Mouse (Mus musculus) thymus, adult 18-20 months (tissue): ENCODE results near the gene Odf2.
A peak's percentile ranks its signal among the peaks of the same experiment; 100 is the strongest.
"Not testable (repeated sequence)": the region's sequence is repeated elsewhere in the genome, so short reads cannot be mapped to it uniquely, and the experiment has no call there.

ENCODE experiments used
- DNase-seq, 2 experiments: peaks; one replicate each; pipeline ENCODE4 v3.0.0; 2022; ENCODE audit warnings: mixed read lengths in 2 of 2

The Odf2 gene

GRCm38 (mm10) chr2:29869646-29870451 is 19.2 kb upstream of the Odf2 start:
- DNase-seq = no peak

GRCm38 (mm10) chr2:29872581-29873295 is 16.3 kb upstream of the Odf2 start:
- no peak for DNase-seq

DNA sequence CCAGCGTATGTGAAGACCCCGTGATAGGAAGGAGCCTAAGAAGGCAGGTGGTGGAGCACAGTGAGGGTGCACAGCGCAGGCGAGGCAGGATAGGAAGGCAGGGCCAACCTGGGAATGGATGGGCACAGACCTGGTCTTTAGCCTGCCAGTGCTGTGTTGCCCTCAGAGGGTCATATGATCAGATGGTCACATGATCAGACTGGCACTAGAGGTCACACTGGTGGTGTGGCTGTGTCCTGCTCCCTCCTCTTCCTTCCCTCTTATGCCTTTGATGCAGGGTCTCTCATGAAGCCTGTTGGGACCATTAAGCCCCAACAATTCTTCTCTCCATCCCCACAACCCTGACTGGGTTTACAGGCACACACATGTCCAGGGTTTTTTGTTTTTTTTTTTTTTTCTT is 15.2 kb upstream of the Odf2 start:
- DNase-seq = no peak

- DNase-seq = no peak
Measured at GRCm38 (mm10) chr2:29878061-29878460, 11.0 kb upstream of the Odf2 start.

- DNase-seq = no peak
Measured at GRCm38 (mm10) chr2:29879191-29879590, 9.8 kb upstream of the Odf2 start.

- no peak for DNase-seq
Measured at GRCm38 (mm10) chr2:29879964-29880830, 8.8 kb upstream of the Odf2 start.

DNA sequence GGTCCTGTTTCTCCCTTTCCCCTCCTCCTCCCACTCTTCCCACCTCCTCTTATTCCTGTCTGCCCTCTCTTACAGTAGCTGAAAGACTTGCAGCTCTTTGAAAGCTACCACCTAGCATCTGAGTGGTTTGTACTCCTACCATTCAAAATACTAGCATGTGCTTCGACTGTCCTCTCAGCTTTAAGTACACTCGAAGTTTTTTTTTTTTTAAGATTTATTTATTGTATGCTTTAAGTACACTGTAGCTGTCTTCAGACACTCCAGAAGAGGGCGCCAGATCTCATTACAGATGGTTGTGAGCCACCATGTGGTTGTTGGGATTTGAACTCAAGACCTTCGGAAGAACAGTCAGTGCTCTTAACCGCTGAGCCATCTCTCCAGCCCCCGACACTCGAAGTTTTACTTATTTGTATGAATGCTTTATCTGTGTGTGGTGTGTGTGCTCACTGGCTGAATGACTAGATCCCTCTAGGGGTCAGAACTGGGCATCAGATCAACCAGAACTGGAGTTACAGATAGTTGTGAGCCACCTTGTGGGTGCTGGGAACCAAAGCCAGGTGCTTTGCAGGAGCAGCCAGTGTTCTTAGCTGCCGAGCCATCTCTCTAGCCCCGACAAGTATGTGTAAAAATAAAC is 2.2 kb upstream of the Odf2 start:
- DNase-seq = not testable (repeated sequence)

DNA sequence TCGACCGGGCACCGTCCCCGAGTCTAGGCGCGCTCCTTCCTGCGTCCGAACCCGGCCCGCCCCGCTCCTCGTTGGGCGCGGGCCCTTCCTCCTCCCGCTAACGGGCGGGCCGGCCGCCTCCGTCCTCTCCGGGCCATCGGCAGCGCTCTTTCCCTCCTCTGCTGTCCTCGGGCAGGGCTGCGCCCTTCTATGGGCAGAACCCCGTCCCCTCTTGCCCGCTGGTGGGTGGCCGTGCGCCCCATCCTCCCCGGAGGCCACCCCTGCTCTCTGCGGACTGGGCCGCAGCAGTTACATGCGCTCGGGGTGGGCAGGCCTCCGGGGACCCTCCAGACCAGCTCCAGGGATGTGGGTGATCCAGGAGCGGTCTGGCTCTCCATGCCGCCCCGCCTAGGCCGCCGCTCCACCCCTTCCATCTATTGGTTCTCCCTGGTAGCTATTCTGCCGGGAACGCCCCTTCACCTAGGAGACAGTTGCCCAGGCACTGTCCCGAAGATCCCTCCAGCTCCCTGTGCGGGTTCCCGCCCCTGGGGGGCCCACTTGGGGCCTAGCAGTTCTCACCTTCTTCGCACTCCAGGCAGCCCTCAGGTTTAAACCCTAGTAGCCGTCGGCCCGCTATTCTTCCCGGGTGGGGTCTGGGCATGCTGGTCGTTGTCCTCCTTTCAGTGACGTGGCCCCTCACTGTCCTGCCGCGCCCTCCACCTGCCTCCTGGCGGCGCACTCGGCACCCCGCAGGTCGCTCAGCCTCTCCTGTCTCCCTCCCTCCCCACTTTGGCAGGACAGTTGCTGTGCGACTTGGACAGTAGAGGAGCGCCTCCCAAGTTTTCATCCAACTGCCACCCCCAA is 1.2 kb downstream of the Odf2 start:
- peak; percentile 58 to 68 for DNase-seq

DNA sequence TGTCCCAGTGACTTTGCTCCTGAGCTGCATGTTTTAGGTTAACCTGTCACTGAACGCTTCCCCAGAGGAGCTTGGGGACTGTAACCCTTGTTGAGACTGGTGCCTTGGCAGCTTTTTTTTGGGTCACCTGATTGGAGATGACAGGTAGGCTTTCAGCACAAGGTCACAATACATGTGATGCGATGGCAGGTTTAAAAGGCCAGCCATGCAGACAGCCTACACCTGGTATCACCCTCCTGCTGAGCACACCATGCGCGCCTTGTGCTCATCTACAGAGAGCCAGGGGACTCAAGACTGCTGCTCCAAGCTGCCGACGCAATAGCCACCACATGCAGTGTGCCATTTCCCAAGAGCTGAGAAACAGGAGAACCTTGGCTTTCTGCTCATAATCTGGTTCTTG is 2.8 kb downstream of the Odf2 start:
- no peak for DNase-seq

GRCm38 (mm10) chr2:29896071-29896470 is 7.0 kb downstream of the Odf2 start:
- no peak for DNase-seq

DNA sequence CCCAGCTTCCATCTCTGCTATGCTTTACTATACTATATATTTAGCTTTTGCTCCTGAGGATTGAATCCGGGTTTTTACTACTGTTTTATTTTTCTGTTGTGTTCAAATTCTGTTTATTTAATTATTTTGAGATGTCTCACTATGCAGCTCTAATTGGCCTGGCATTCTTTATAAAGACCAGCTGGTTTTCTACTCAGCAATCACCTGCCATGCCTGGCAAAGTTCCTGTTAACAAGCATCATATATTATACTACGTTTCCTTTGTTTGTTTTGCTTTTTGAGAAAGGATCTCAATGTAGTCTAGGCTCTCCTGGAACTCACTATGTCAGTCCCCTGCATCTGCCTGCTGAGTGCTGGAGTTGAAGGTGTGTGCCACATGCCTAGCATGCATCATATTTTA is 8.3 kb downstream of the Odf2 start:
- no peak for DNase-seq

GRCm38 (mm10) chr2:29898081-29898480 is 9.1 kb downstream of the Odf2 start:
- DNase-seq = no peak

DNA sequence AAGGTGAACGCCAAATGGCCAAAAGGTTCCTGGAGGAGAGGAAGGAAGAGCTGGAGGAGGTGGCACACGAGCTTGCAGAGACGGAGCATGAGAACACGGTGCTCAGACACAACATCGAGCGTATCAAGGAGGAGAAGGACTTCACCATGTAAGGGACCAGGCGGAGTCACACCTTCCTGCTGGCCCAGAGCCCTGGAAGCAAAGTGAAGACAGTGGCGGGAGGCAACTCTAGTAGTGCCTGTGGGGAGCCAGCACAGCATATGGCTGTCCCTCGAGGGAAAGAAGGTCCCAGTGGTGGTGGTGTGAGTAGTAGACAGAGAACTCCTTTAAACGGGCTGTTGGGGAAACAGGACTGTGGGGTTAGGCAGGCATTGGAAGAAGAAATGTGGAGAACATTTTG is 13.2 kb downstream of the Odf2 start:
- no peak for DNase-seq

- not testable (repeated sequence) for DNase-seq
Measured at GRCm38 (mm10) chr2:29908171-29908570, 19.1 kb downstream of the Odf2 start.

GRCm38 (mm10) chr2:29910042-29910441 is 21.0 kb downstream of the Odf2 start:
- DNase-seq = no peak

DNA sequence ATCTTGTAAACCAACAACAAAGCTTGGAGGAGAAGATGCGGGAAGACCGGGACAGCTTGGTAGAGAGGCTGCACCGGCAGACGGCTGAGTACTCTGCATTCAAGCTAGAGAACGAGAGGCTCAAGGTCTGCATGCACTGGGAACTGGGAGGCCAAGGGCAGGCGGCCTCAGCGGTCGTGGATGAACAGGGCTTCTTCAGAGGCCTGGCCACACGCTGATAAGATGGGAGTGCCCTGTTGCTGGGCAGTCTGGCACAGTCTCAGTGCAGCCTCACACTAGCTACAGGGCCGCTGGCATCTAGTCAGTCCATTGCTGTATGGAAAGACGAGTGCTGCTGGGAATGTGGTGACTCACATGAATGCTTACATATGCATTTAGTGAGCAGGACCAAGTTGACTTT is 28.6 kb downstream of the Odf2 start:
- no peak for DNase-seq

DNA sequence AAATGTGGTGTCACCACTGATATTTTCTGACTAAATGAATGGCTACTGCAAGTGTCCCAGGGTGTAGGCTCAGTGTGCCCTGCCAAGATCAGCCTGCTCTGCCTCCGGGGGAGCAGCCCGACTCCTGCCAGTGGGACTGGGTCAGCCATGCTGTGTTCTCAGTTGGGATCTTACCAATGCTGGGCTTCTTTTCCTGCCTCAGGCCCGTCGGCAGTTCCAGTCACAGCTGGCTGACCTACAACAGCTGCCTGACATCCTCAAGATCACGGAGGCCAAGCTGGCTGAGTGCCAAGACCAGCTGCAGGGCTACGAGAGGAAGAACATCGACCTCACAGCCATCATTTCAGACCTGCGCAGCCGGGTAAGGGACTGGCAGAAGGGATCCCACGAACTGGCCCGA is 33.0 kb downstream of the Odf2 start:
- peak in 1 of 2 experiments; percentile 11 for DNase-seq

DNA sequence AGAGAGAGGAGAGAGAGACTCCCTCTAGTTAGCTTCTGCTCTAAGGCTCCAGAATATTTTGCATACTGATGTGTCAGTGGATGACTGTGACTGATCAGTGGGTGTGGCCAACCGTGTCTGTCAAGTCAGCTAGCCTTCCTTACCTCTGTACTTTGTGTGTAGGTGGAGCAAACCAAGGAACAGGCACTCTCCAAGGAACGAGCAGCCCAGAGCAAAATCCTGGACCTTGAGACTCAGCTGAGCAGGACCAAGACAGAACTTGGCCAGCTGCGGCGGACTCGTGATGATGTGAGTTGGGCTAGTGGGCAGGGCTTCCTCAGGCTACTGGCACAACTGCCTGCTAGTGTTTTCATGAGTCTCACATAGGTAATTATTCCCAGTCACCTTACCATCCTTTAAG is 37.5 kb downstream of the Odf2 start:
- no peak for DNase-seq

DNA sequence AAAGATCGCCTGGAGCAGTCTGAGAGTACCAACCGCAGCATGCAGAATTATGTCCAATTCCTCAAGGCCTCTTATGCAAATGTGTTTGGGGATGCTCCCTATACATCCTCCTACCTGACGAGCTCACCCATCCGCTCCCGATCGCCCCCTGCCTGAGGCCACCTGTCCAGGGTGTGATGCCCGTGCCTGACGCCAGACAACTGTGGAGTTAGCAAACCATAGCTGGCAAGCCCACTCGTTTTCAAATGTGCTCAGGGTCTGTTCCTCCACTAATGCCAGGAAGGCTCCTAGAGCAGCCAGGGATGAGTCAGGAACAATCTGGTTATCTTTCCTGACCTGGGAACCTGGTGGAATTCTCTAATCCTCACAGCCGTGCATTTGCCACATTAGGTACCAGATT is 41.5 kb downstream of the Odf2 start:
- DNase-seq = no peak

- DNase-seq = no peak
Measured at GRCm38 (mm10) chr2:29931194-29931593, 42.2 kb downstream of the Odf2 start.

DNA sequence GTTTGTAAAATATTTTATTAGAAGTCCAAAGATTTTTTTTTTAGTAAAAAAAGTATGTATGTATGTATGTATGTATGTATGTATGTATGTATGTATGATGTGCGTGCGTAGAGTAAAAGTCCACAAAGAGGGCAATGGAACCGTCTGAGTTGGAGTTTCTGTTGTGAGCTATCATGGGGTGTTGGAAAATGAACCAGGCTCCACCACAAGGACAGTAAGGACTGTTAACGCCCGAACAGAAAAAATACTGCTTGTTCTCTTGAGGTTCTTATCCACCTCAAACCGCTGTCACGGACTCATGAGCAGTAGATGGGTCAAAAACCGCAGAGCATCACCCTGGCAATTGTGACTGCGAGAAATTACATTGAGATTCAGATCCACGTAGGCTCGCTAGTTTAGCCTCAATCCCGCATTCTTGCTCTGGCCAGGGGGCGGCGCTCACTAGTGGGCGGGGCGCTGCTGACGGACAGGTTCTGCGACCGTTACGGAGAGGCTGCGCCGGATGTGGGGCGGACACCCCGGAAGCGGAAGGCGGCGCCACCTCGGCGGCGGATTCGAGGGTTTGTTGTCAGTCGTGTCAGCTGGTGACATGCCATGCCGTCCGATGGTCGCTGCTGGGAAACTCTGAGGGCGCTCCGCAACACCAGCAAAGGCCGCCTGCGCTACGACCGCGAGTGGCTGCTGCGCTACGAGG is 46.0 kb downstream of the Odf2 start, which contains the start of gene Gle1:
TSS of gene Gle1 (plus strand) at position 521 of the 694 bp plus-strand sequence.
- DNase-seq = peak; percentile 92 to 93
